Mouse (Mus musculus): ENCODE data around the gene Bloc1s3. TPM values are rescaled to one million over a fixed set of nuclear protein-coding genes. Genes with fewer than 3 reads are reported as not detected.
A peak's percentile ranks its signal among the peaks of the same experiment; 100 is the strongest.
"Not testable (repeated sequence)": the region's sequence is repeated elsewhere in the genome, so short reads cannot be mapped to it uniquely, and the experiment has no call there.

Bloc1s3 gene
- polyA plus RNA-seq, 1 experiment from 2014 or later = 3.9 TPM

GRCm38 (mm10) chr7:19511934-19512333 lies 3.8 kb upstream of the Bloc1s3 start:
- not testable (repeated sequence) for H3K9ac ChIP-seq; H3K9me3 ChIP-seq; ATAC-seq (ENCODE audit: low FRiP score); H3K27ac ChIP-seq; H3K4me3 ChIP-seq (replicated peaks); H3K4me2 ChIP-seq; H3K36me3 ChIP-seq (replicated peaks)
- WGBS = 81% methylated on average over 7 of the region's 7 CpGs
- peaks cover 10% of the 10 kb centered on the region for H3K27me3 ChIP-seq
- H3K4me1 ChIP-seq = peaks cover 19% of the 10 kb centered on the region

- peaks cover 3% of the 10 kb centered on the region; the same call in 1 of the 2 replicates for H3K27me3 ChIP-seq
- peak overlapping the region; percentile 79 for H3K4me3 ChIP-seq (replicated peaks)
- H3K9ac ChIP-seq = peak overlapping the region; percentile 67; the same call in 1 of the 2 replicates
- H3K36me3 ChIP-seq (replicated peaks) = no peaks in the 10 kb centered on the region
- H3K27ac ChIP-seq = no peak overlapping the region
- H3K9me3 ChIP-seq = no peaks in the 10 kb centered on the region
- peaks cover 27% of the 10 kb centered on the region for H3K4me1 ChIP-seq
- ATAC-seq (ENCODE audit: low FRiP score) = no peak
- H3K4me2 ChIP-seq = peak overlapping the region; percentile 97
- 92% methylated on average over 7 of the region's 7 CpGs for WGBS
Observed at GRCm38 (mm10) chr7:19509786-19510185, 1.6 kb upstream of the Bloc1s3 start.

GRCm38 (mm10) chr7:19508924-19509568 lies 879 bp upstream of the Bloc1s3 start:
- no peaks in the 10 kb centered on the region for H3K9me3 ChIP-seq
- WGBS = 12% methylated on average over 15 of the region's 15 CpGs
- H3K36me3 ChIP-seq (replicated peaks) = no peaks in the 10 kb centered on the region
- H3K9ac ChIP-seq = peak overlapping the region; percentile 67
- H3K27ac ChIP-seq = peak overlapping the region; percentile 79
- ATAC-seq (ENCODE audit: low FRiP score) = no peak; the same call in none of the 2 replicates
- peaks cover 7% of the 10 kb centered on the region; the same call in 1 of the 2 replicates for H3K27me3 ChIP-seq
- H3K4me1 ChIP-seq = peaks cover 27% of the 10 kb centered on the region
- H3K4me2 ChIP-seq = peak overlapping the region; percentile 97
- peak overlapping the region; percentile 79 for H3K4me3 ChIP-seq (replicated peaks)

- Histone ChIP-seq H3K9me3 (no peaks in the 10 kb centered on the region), H3K4me2 (peak overlapping the region; percentile 97), H3K4me1 (peaks cover 27% of the 10 kb centered on the region), H3K27ac (peak overlapping the region; percentile 79), H3K36me3 (replicated peaks) (no peaks in the 10 kb centered on the region), H3K9ac (peak overlapping the region; percentile 67), H3K4me3 (replicated peaks) (peak overlapping the region; percentile 79), H3K27me3 (peaks cover 7% of the 10 kb centered on the region; the same call in 1 of the 2 replicates)
- 5% methylated on average over 18 of the region's 18 CpGs for WGBS
- no peak; the same call in 1 of the 2 replicates for ATAC-seq (ENCODE audit: low FRiP score)
Observed at GRCm38 (mm10) chr7:19507612-19507981, 570 bp downstream of the Bloc1s3 start.

GRCm38 (mm10) chr7:19506969-19507611 lies 1.1 kb downstream of the Bloc1s3 start:
- H3K27ac ChIP-seq = peak overlapping the region; percentile 79
- WGBS = 1% methylated on average over 71 of the region's 71 CpGs
- peak overlapping the region; percentile 97 for H3K4me2 ChIP-seq
- H3K4me3 ChIP-seq (replicated peaks) = peak overlapping the region; percentile 79
- peak; percentile 33; the same call in 1 of the 2 replicates for ATAC-seq (ENCODE audit: low FRiP score)
- peaks cover 7% of the 10 kb centered on the region; the same call in 1 of the 2 replicates for H3K27me3 ChIP-seq
- no peaks in the 10 kb centered on the region for H3K36me3 ChIP-seq (replicated peaks)
- H3K4me1 ChIP-seq = peaks cover 27% of the 10 kb centered on the region
- H3K9me3 ChIP-seq = no peaks in the 10 kb centered on the region
- H3K9ac ChIP-seq = peak overlapping the region; percentile 67

- no peak overlapping the region for H3K27ac ChIP-seq
- WGBS = 24% methylated on average over 6 of the region's 6 CpGs
- ATAC-seq (ENCODE audit: low FRiP score) = no peak
Observed at GRCm38 (mm10) chr7:19506326-19506725, 1.8 kb downstream of the Bloc1s3 start.

GRCm38 (mm10) chr7:19503481-19504068 lies 4.6 kb downstream of the Bloc1s3 start:
- Histone ChIP-seq H3K9ac (no peak overlapping the region), H3K27me3 (peaks cover 7% of the 10 kb centered on the region; the same call in 1 of the 2 replicates), H3K9me3 (no peaks in the 10 kb centered on the region), H3K4me1 (peaks cover 17% of the 10 kb centered on the region), H3K4me2 (no peak overlapping the region), H3K27ac (no peak overlapping the region), H3K4me3 (replicated peaks) (no peak overlapping the region), H3K36me3 (replicated peaks) (no peaks in the 10 kb centered on the region)
- 42% methylated on average over 5 of the region's 5 CpGs for WGBS
- ATAC-seq (ENCODE audit: low FRiP score) = no peak

More at GRCm38 (mm10) chr7:19506326-19506725, 1.8 kb downstream of the Bloc1s3 start:
- Histone ChIP-seq H3K4me2 (peak overlapping the region; percentile 97), H3K4me3 (replicated peaks) (peak overlapping the region; percentile 79; the same call in 1 of the 2 replicates), H3K9me3 (no peaks in the 10 kb centered on the region), H3K9ac (peak overlapping the region; percentile 67; the same call in 1 of the 2 replicates), H3K36me3 (replicated peaks) (no peaks in the 10 kb centered on the region), H3K4me1 (peaks cover 27% of the 10 kb centered on the region), H3K27me3 (peaks cover 7% of the 10 kb centered on the region; the same call in 1 of the 2 replicates)

GRCm38 (mm10) chr7:19501658-19502057 lies 6.5 kb downstream of the Bloc1s3 start:
- Histone ChIP-seq H3K9ac (no peak overlapping the region), H3K27me3 (peaks cover 7% of the 10 kb centered on the region; the same call in 1 of the 2 replicates), H3K27ac (no peak overlapping the region), H3K4me2 (no peak overlapping the region), H3K36me3 (replicated peaks) (no peaks in the 10 kb centered on the region), H3K9me3 (no peaks in the 10 kb centered on the region), H3K4me1 (peaks cover 6% of the 10 kb centered on the region; the same call in 1 of the 2 replicates), H3K4me3 (replicated peaks) (no peak overlapping the region)
- no peak for ATAC-seq (ENCODE audit: low FRiP score)
- WGBS = 86% methylated on average over 4 of the region's 4 CpGs

- H3K4me2 ChIP-seq = no peak overlapping the region
- H3K4me3 ChIP-seq (replicated peaks) = no peak overlapping the region
- 78% methylated on average over 12 of the region's 12 CpGs for WGBS
- no peaks in the 10 kb centered on the region for H3K36me3 ChIP-seq (replicated peaks)
- H3K4me1 ChIP-seq = no peaks in the 10 kb centered on the region
- no peak overlapping the region for H3K9ac ChIP-seq
- ATAC-seq (ENCODE audit: low FRiP score) = no peak
- no peaks in the 10 kb centered on the region for H3K9me3 ChIP-seq
- no peak overlapping the region for H3K27ac ChIP-seq
- H3K27me3 ChIP-seq = 0 out of 2 replicates have a peak, but pooled peaks cover 4% of the 10 kb centered on the region
Observed at GRCm38 (mm10) chr7:19500420-19501363, 7.5 kb downstream of the Bloc1s3 start.

GRCm38 (mm10) chr7:19498326-19498725 lies 9.8 kb downstream of the Bloc1s3 start:
- no peak overlapping the region for H3K9ac ChIP-seq
- 90% methylated on average over 4 of the region's 4 CpGs for WGBS
- H3K4me2 ChIP-seq = no peak overlapping the region
- no peak for ATAC-seq (ENCODE audit: low FRiP score)
- no peaks in the 10 kb centered on the region for H3K4me1 ChIP-seq
- H3K9me3 ChIP-seq = no peaks in the 10 kb centered on the region
- H3K27me3 ChIP-seq = peaks cover 11% of the 10 kb centered on the region
- H3K4me3 ChIP-seq (replicated peaks) = no peak overlapping the region
- no peak overlapping the region for H3K27ac ChIP-seq
- no peaks in the 10 kb centered on the region for H3K36me3 ChIP-seq (replicated peaks)

GRCm38 (mm10) chr7:19496214-19496555 lies 12.0 kb downstream of the Bloc1s3 start:
- Histone ChIP-seq H3K27ac (no peak overlapping the region), H3K36me3 (replicated peaks) (no peaks in the 10 kb centered on the region), H3K9me3 (no peaks in the 10 kb centered on the region), H3K9ac (no peak overlapping the region), H3K4me2 (no peak overlapping the region), H3K4me1 (peaks cover 5% of the 10 kb centered on the region; the same call in 1 of the 2 replicates), H3K27me3 (peaks cover 31% of the 10 kb centered on the region), H3K4me3 (replicated peaks) (no peak overlapping the region)
- no peak for ATAC-seq (ENCODE audit: low FRiP score)
- 67% methylated on average over 5 of the region's 5 CpGs for WGBS
